Mouse (Mus musculus) adrenal gland, postnatal 14 days (tissue): ENCODE data around the gene Tmem229b. TPM values are rescaled to one million over a fixed set of nuclear protein-coding genes. Genes with fewer than 3 reads are reported as not detected.

Experiments
- DNase-seq: peaks from one replicate; pipeline ENCODE4 v3.0.0; 2021; ENCODE audit warnings: mixed read lengths
- total RNA-seq: library from RNA; stranded (reverse); gene quantifications from 2 replicates; pipeline ENCODE4 v1.2.3, GENCODE M21; 2021

Gene Tmem229b
- total RNA-seq, 1 experiment from 2014 or later, result 12.6 TPM

GRCm38 (mm10) chr12:79006478-79007125 lies 825 bp downstream of the Tmem229b start:
- peak; percentile 74 for DNase-seq

- DNase-seq, result no peak
These were observed 1.4 kb downstream of the Tmem229b start for GRCm38 (mm10) chr12:79006076-79006475.

- DNase-seq, result no peak
These were observed 2.0 kb downstream of the Tmem229b start for GRCm38 (mm10) chr12:79005456-79005855.

GRCm38 (mm10) chr12:79002978-79003377 lies 4.4 kb downstream of the Tmem229b start:
- DNase-seq, result no peak

DNA sequence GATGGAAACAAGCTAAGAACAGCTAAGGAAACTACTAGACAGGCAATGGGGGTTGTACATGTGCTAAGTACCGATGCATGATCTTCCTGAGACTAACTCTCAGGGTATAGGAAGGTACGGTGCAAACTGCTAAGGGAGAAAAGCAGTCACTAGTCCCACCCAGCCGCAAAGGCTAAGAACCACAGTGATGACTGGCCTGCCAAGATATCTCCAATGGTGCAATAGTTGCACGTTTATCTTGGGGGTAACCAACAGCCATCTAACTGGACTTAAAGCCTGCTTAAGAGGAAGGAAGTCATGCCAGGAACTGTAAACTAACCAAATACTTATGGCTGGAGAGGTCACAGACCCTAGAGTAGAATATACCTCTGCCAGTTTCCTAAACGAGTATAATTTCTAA lies 5.0 kb downstream of the Tmem229b start:
- no peak for DNase-seq

DNA sequence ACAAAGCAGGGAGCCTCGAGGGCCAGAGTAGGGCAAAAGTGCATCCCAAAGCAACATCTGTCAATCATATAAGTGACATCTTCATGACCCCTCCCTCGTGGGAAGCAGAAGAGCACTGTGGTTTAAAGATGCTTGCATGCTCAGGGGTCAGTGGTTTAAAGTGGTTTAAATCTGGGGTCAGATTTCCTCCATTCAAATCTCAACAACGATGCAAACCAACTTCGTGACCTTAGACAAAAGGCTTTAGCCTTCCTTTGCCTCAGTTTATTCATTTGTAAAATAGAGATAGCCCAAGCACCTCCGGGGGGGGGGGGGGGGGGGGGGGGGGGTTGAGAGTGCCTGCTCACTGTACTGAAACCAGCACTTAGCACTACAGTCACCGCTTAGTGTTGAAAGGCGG lies 10.7 kb downstream of the Tmem229b start:
- no peak for DNase-seq

GRCm38 (mm10) chr12:78996271-78996670 lies 11.2 kb downstream of the Tmem229b start:
- no peak for DNase-seq

DNA sequence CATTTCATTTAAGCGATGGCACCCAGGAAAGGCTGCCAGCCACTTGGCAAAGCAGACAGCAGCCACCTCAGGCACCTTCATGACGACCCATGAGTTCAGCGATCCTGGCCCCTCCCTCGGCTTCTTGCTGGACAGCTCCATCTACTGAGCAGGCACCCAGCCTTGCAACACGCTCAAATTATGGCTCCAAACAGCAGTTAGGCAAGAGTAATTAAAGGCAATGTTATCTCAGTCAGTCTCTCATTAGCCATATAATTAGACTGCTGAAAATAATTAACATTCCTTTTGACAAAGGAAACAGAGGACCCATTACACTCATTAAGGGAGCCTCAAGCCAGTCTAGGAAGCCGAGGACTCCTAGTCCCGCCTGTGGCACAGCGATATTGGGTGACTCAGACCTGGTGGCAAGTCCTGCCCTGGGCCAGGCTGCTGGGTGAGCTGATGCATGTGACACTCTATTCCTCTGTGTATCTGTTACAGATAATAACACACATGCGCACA lies 19.8 kb downstream of the Tmem229b start:
- DNase-seq, result peak; percentile 45

GRCm38 (mm10) chr12:78984035-78984432 lies 23.4 kb downstream of the Tmem229b start:
- DNase-seq, result peak; percentile 68

GRCm38 (mm10) chr12:78983296-78984034 lies 24.0 kb downstream of the Tmem229b start:
- DNase-seq, result no peak

DNA sequence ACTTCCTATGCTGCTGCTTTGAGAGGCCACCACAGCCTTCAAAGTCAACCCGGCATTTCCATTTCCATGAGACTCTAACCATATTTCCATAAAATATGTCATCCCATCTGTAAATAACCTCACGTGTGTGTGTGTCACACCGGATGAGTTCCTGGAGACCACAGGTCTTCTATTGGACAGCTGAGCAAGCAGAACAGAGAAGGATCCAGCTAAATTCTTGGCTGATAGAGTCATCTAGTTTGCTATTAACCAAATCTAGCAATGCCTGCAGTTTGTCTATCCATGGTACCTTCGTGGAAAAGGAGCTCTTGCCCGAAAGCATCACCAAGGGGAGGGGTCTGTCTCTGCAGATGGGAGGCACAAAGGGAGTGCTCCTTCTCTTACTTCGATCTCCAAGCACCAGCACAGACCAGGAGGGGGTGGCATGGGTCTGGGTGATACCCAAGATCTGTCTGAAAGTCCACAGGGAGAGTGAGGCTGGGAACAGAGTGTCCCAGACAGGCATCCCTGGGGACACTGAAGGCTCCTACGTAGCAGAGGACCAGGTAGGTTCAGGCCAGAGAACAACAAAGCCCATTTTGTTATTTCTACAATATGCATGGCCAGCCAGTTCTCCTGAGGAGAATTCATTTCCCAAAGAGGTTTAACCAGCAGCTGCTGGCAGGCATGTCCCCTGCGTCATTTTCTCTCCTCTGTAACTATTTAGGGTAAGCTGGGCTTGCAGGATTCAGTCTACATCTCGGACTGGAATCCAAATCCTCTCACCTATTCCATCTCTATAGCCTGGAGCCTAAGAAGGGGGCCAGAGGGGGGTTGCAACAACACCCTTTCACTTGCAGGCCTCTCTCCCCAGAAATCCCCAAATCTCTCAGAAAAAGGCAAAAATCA lies 25.2 kb downstream of the Tmem229b start:
- DNase-seq, result peak; percentile 40

DNA sequence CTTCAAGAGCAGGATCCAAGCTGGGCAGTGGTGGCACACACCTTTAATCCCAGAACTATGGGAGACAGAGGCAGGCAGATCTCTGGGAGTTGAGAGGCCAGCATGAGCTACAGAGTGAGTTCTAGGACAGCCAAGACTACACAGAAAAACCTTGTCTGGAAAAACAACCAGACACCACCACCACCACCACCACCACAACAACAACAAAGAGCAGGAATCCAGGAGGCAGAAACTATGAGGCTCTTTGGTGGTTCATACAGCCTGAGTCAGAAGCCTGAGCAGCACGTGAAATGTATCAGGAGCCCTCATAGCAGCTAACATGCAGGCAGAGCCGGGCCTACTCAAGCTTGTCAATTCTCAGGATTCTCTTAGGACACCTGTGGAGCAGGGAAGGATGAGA lies 26.3 kb downstream of the Tmem229b start:
- DNase-seq, result no peak

- DNase-seq, result peak; percentile 29
These were observed 26.7 kb downstream of the Tmem229b start for GRCm38 (mm10) chr12:78980683-78981091.

- no peak for DNase-seq
These were observed 29.9 kb downstream of the Tmem229b start for GRCm38 (mm10) chr12:78977552-78977951.

DNA sequence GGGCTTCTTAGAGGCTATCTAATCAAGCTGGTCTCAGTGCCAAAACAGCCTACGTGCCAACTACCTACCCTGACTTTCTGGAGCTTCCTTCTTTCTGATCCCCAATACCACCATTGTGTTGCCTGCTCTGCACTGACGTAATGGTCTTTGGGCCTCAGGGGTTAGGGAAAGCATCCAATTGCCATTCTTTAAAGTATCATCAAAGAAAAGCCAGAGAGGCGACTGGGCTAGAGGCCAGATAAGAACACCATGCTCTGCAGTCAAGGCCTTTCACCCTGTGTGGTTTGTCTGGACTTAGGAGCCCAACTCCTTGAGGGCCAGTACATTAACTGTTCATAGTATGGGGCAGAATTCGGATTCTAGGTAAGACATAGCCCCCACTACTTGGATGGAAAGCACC lies 30.3 kb downstream of the Tmem229b start:
- DNase-seq, result peak; percentile 49

GRCm38 (mm10) chr12:78975836-78976235 lies 31.6 kb downstream of the Tmem229b start:
- DNase-seq, result no peak

DNA sequence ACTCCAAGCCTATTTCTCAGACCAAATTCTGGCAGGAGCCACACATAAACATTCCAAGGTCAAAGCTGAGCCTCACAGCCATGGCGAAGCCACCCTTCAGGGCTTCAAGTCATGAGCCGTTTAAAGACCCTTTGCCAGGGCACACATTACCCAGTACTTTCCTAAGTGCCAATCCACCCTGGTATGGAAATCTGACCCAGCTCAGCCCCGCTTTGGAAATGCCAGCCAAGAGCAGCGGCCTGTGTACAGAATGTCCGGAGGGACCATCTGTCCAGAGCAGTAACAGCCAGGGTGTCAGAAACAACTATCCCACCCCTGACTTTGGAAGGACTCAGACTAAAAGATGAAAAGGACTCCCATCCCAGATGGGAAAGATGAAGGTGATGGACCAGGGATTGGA lies 32.7 kb downstream of the Tmem229b start:
- DNase-seq, result no peak

DNA sequence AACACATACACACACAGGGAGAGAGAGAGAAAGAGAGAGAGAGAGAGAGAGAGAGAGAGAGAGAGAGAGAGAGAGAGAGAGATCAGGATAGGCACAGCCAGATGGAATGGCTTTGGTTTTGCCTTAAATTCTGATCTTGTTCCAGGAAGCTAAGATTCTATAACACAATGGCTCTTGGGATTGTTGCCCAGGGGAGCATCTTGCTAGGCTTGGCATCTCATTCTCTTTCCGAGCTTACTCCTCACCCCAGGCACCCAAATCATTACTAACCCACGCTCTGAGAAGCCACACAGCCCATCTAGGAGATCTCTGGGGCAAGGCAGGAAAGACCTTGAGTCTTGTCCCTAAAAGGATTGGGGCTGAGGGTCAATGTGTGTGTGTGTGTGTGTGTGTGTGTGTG lies 33.6 kb downstream of the Tmem229b start:
- DNase-seq, result no peak

DNA sequence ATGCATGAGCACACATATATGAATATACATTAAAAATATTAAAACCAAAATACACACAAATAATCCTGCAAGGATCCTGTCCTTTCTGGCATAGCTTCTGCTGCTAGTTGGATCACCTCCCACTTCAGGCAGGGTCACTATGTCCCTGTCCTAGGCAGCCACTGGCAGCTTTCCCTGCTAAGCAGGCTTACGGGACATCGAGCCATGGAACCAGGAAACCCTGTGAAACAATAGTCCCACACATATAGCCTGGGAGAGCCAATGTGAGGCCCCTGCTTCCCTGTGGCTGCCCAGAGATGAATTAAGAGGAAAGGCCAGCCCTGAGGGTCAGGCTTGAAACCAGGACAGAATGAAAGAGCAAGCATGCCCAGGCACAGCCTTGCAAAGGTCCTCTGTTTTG lies 35.8 kb downstream of the Tmem229b start:
- peak; percentile 70 for DNase-seq

DNA sequence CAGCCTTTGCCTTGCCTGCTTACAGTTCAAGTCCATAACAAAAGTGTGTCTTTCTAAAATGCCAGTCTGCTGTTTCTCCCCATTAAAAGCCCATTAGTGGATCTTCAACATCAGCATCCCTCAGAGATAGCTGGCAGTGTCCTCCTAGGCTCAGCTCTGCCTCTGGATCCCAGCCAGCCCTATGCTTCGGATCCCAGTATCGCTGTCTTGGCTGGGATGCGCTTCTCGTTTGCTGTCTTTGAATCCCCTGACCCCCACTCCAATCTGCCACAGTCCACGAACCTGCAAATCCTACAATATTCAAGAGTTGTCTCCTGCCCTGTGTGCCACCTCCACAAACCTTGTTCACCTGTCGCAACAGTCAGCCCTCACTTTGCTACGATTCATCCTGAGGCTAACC lies 36.7 kb downstream of the Tmem229b start:
- no peak for DNase-seq

DNA sequence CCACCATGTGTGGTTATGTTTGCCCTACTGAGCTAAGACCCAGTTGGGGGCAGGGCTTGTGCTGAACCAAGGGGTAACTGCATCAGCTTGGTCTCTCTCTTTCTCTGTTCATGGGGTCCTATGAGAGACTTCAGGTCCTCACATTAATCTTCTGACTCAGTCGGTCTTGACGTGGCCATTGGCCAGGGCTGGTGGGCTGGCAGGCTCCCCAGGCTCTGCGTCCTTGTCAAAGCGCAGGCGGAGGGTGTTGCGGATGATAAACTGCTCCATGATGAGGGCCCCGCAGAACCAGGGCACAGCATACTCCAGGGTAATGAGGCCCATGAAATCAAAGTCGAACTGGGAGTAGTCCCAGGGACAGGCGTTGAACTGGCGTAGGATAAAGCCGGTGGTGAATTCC lies 42.9 kb downstream of the Tmem229b start:
- peak; percentile 79 for DNase-seq

GRCm38 (mm10) chr12:78956405-78956804 lies 51.0 kb downstream of the Tmem229b start:
- no peak for DNase-seq

DNA sequence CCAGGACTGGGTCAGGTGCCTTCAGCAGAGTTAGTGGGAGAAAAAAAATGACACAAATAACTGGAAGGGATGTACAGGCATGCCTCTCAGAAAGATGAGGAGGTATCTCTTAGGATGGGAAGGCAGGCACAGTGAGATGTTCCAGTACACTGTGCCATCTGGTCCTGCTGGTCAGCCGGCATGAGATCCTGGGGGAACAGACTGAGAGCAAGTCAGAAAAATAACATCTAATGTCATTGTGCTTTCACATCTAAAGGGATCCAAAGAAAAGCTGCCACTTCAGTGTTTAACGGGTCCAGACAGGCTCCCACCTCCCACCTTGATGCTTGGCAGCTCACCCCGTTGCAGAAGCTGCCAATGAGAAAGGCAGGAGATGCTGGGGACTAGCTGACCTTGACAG lies 54.9 kb downstream of the Tmem229b start:
- DNase-seq, result no peak
